Mouse (Mus musculus) liver, embryonic 14.5 days (tissue): ENCODE data around the gene Lrp2. TPM values are rescaled to one million over a fixed set of nuclear protein-coding genes. Genes with fewer than 3 reads are reported as not detected.

Source experiments
- ATAC-seq: fragments of 200-750 bp; cut with Nextera tagmentation; 2 replicates; pipeline ENCODE4 v1.8.0; 2017; ENCODE audit warnings: moderate number of reproducible peaks, mild to moderate bottlenecking, moderate library complexity; ENCODE audit not compliant: insufficient read depth
- DNase-seq, 3 experiments: peaks; one replicate each; pipeline ENCODE4 v3.0.0-alpha.2; 2012 to 2013; ENCODE audit warnings: low read depth in 3 of 3, low spot score in 3 of 3
- H3K27ac ChIP-seq: fragments of 300-500 bp; sonication (generic); 2 replicates; pipeline ENCODE4 v1.5.1; 2014; ENCODE audit warnings: moderate library complexity, mild to moderate bottlenecking, control low read depth, inconsistent platforms
- H3K27me3 ChIP-seq: fragments of 300-500 bp; sonication (generic); 2 replicates; pipeline ENCODE4 v1.6.1; 2014; ENCODE audit warnings: mild to moderate bottlenecking, low read length, moderate library complexity; ENCODE audit not compliant: control insufficient read depth, insufficient read depth
- H3K36me3 ChIP-seq: fragments of 300-500 bp; sonication (generic); replicated peaks from 2 replicates; pipeline ENCODE4 v1.6.1; 2014; ENCODE audit warnings: low read depth; ENCODE audit not compliant: control insufficient read depth, insufficient read depth
- H3K4me1 ChIP-seq, 2 experiments: fragments of 200-500 bp in 1 of 2; fragments of 300-500 bp in 1 of 2; sonication (generic) in 1 of 2; replicated peaks; 2 replicates each; pipeline ENCODE4 v1.6.1; 2012 to 2014; ENCODE audit warnings: antibody characterized with exemption in 1 of 2, inconsistent platforms in 1 of 2, low read length in 1 of 2; ENCODE audit not compliant: control insufficient read depth in 2 of 2, insufficient read depth in 2 of 2
- H3K4me2 ChIP-seq: fragments of 300-500 bp; sonication (generic); 2 replicates; pipeline ENCODE4 v1.6.1; 2014; ENCODE audit warnings: low read depth, mild to moderate bottlenecking, control low read depth, moderate library complexity
- H3K4me3 ChIP-seq, 2 experiments: fragments of 200-500 bp in 1 of 2; fragments of 300-500 bp in 1 of 2; sonication (generic) in 1 of 2; 2 replicates each; pipeline ENCODE4 v1.5.1; 2012 to 2014; ENCODE audit warnings: low read depth in 2 of 2, low read length in 2 of 2, mild to moderate bottlenecking in 2 of 2, control low read depth in 1 of 2, inconsistent platforms in 1 of 2, moderate library complexity in 1 of 2; ENCODE audit not compliant: insufficient read depth in 1 of 2
- H3K9ac ChIP-seq: fragments of 300-500 bp; sonication (generic); replicated peaks from 2 replicates; pipeline ENCODE4 v1.6.1; 2014; ENCODE audit warnings: mild to moderate bottlenecking, control low read depth, moderate library complexity
- H3K9me3 ChIP-seq: fragments of 300-500 bp; sonication (generic); 2 replicates; pipeline ENCODE4 v1.6.1; 2016; ENCODE audit warnings: low read length, mixed read lengths; ENCODE audit not compliant: control insufficient read depth
- CTCF ChIP-seq: IDR thresholded peaks from 2 replicates; pipeline ENCODE4 v1.5.1; 2016; ENCODE audit warnings: antibody characterized with exemption, low read depth, control low read depth
- EP300 ChIP-seq: IDR thresholded peaks from 2 replicates; pipeline ENCODE4 v1.6.1; 2016; ENCODE audit warnings: antibody characterized with exemption, low read depth
- WGBS: fragments of 180-500 bp; shearing (Covaris S2); extraction: QIAGEN DNeasy Blood & Tissue Kit; methylation state at CpG from one replicate; pipeline ENCODE4 v1.1.7; 2014; ENCODE audit not compliant: insufficient replicate concordance; 5-methylcytosine and 5-hydroxymethylcytosine counted together
- polyA plus RNA-seq, 2 experiments: library from polyadenylated mRNA; depleted of rRNA in 1 of 2; stranded (reverse) in 1 of 2; unstranded in 1 of 2; fragments of >200 nt; fragmentation: Nextera tagmentation in 1 of 2; extraction: Ambion mirVana in 1 of 2; gene quantifications; 2 replicates each; pipeline versions ENCODE4 v1.2.1 to v1.2.3; 2012 to 2014

Gene Lrp2
- polyA plus RNA-seq, 2 experiments = 0.07 to 0.11 TPM

DNA sequence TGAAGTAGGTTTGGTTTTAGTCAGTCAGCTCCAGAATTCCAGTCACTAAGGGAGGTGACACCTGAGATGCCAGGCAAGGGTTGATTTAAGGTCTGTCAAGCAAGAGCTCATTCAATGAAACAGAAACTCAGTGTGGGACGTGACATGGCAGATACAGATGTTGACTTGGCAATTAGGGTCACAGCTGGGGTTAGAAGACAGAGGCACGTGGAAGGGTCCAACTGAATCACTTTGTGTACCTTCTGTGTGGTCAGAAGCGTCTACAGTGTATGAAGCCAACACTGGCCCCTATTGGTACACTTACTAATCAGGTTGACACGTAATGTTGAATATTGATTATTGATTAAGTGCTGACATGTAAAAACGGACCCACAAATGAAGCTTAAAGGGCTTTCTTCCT lies 161.0 kb downstream of the Lrp2 start:
- H3K9ac ChIP-seq = no peak overlapping the region
- H3K4me1 ChIP-seq = 0 out of 4 replicates have a peak, but pooled peaks cover 0 to 2% of the 10 kb centered on the region in 2 experiments
- no peak for TF ChIP-seq CTCF
- TF ChIP-seq EP300 = no peak
- DNase-seq (no peak), ATAC-seq (no peak)
- H3K4me2 ChIP-seq = no peak overlapping the region
- H3K27ac ChIP-seq = no peak overlapping the region
- H3K27me3 ChIP-seq = no peaks in the 10 kb centered on the region
- WGBS = 43% methylated on average over 5 of the region's 5 CpGs
- no peaks in the 10 kb centered on the region for H3K36me3 ChIP-seq
- H3K4me3 ChIP-seq = no peak overlapping the region
- H3K9me3 ChIP-seq = no peaks in the 10 kb centered on the region

DNA sequence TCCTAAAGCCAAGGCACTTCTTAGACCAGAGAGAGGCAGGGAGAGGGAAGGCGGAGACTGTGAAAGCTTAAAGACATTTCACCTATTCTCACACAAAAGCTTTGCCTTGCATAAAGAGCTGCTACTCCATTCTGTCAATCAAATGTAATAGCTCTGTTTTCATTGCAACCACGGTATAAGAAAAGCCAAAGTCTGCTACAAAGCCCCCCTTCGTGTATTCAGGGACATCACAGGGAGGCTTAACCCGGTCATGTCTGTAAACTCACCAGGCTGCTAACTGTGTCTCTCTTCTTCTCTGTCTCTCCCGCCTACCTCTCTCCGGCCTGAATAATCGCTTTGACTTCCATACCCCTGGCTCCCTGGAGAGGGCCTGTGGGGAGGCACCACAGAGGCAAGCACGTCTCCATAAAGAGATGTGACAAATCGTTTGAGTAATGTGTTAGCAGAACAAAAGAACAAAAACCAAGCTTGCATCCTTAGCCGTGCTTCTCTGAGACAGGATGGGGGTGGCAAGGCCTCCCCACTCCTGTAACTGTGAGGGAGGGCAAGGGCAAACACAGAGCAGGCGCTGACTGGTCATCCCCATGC lies 167.5 kb downstream of the Lrp2 start:
- WGBS = 22% methylated on average over 11 of the region's 11 CpGs

DNA sequence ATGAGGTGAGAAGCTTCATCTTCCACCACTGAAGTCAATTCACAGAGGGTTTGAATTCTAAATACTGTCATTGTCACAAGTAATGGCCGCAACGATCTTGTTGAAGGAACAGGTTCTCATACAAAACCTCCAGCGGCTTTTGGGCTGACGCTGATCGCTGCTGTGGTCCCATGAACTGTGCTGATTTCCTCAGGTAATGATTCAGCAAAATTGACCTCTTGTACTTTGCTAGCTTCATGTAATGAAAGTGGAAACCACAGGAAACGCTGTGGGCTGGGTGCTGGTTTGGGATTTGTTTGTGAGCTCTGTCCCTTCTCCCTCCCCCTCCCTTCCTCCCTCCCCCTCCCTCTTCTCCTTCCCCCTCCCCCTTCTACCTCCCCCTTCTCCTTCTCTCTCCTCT lies 170.8 kb downstream of the Lrp2 start:
- Histone ChIP-seq H3K4me3 (no peak overlapping the region), H3K4me1 (peaks cover 0 to 4% of the 10 kb centered on the region in 2 experiments; a peak in 1 of 4 replicates), H3K27me3 (no peaks in the 10 kb centered on the region), H3K4me2 (no peak overlapping the region), H3K27ac (no peak overlapping the region), H3K9me3 (no peaks in the 10 kb centered on the region), H3K9ac (no peak overlapping the region), H3K36me3 (no peaks in the 10 kb centered on the region)
- no peak for ATAC-seq
- TF ChIP-seq EP300 (no peak), CTCF (no peak)
- WGBS = 15% methylated on average over 6 of the region's 6 CpGs
- DNase-seq = peak in 1 of 3 experiments; percentile 1

More for the DNA sequence above, 167.5 kb downstream of the Lrp2 start:
- Histone ChIP-seq H3K27ac (no peak overlapping the region), H3K27me3 (no peaks in the 10 kb centered on the region), H3K4me3 (no peak overlapping the region), H3K36me3 (no peaks in the 10 kb centered on the region), H3K9ac (no peak overlapping the region), H3K4me2 (no peak overlapping the region), H3K4me1 (peaks cover 0 to 2% of the 10 kb centered on the region in 2 experiments; a peak in 1 of 4 replicates), H3K9me3 (no peaks in the 10 kb centered on the region)
- ATAC-seq = no peak
- DNase-seq = no peak
- TF ChIP-seq CTCF (no peak), EP300 (no peak)

DNA sequence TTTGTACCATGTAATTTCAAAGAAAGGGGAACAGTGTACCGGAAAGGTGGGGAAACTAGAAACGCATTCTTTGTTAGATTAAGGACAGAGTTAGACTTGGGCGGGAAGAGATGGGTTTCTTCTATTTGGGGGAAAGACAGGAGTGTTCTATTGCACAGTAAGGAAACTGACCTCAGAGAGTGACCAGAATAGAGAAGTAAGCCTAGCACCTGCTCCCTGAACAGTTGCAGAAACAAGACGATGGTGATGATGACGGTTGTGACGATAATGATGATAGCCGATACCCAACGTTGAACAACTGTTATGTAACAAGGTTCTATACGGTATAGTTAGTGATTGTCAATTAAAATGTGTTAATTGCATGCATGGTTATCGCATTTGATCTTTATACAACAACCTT lies 171.3 kb downstream of the Lrp2 start:
- Histone ChIP-seq H3K27ac (no peak overlapping the region), H3K4me3 (no peak overlapping the region), H3K4me2 (no peak overlapping the region)

DNA sequence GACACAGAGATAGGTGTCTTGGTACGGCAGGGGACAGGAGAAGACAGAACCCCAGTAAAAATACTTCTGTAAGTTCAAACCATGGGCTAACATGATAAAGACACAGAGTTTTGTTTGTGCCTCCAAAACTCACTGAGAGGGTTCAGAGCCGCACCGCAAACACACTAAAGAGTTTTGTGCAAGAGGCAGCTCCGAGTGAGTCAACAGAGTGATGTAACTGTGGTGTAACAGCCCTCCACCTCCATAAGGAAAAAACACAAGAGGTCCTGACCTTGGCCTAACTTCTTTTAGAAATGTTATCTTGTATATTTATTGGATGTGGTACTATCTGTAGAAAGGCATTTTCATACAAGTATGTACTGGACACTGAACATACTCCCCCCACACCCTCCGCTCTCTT lies 180.2 kb downstream of the Lrp2 start:
- DNase-seq (peak in 1 of 3 experiments; percentile 30), ATAC-seq (peak; percentile 48; the same call in 1 of the 2 replicates)
- Histone ChIP-seq H3K4me1 (peaks cover 0 to 3% of the 10 kb centered on the region in 2 experiments; a peak in 2 of 4 replicates), H3K9me3 (no peaks in the 10 kb centered on the region), H3K9ac (no peak overlapping the region), H3K36me3 (no peaks in the 10 kb centered on the region), H3K4me3 (no peak overlapping the region; a peak in 1 of 4 replicates), H3K27me3 (no peaks in the 10 kb centered on the region), H3K27ac (0 out of 2 replicates have a peak overlapping the region, but pooled peaks have one; percentile 25), H3K4me2 (peak overlapping the region; percentile 24; the same call in 1 of the 2 replicates)
- TF ChIP-seq CTCF (no peak), EP300 (no peak)
- 77% methylated on average over 5 of the region's 5 CpGs for WGBS

More for the DNA sequence above, 171.3 kb downstream of the Lrp2 start:
- Histone ChIP-seq H3K9ac (no peak overlapping the region), H3K27me3 (no peaks in the 10 kb centered on the region), H3K36me3 (no peaks in the 10 kb centered on the region), H3K4me1 (peaks cover 0 to 4% of the 10 kb centered on the region in 2 experiments; a peak in 1 of 4 replicates), H3K9me3 (no peaks in the 10 kb centered on the region)
- 66% methylated on average over 10 of the region's 10 CpGs for WGBS
- no peak for TF ChIP-seq EP300
- no peak for TF ChIP-seq CTCF
- DNase-seq = no peak
- no peak for ATAC-seq
